Mouse (Mus musculus): ENCODE data around the gene Kctd20. TPM values are rescaled to one million over a fixed set of nuclear protein-coding genes. Genes with fewer than 3 reads are reported as not detected.

Gene Kctd20
- polyA plus RNA-seq, 2 experiments, result 66.6 to 82.9 TPM

DNA sequence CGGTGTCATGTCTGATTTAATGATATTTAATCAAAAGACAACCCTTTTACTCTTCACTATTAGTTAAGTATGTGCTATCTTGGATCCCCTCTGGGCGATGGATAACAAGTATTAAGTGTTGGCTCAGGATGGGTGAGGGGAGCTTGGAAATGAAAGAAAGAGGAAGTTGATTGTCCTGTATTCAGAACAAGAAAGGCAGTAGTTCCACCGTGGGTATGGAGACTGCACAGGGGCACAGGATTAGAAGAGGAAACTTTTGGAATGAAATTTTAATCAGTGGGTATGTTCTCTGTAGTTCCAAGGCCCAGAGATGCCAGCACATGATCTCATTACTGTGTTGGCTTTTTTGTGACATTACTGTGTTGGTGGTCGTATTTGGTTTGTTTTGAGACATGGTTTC is 999 bp upstream of the Kctd20 start:
- H3K4me3 ChIP-seq (replicated peaks; ENCODE audit: low read length), result no peak overlapping the region
- peaks cover 15% of the 10 kb centered on the region for H3K4me1 ChIP-seq (ENCODE audit: control insufficient read depth, insufficient read depth, low read length)
- peaks cover 5% of the 10 kb centered on the region; the same call in 1 of the 2 replicates for H3K9me3 ChIP-seq (ENCODE audit: control insufficient read depth, low read length)
- H3K9ac ChIP-seq (ENCODE audit: low read depth, low read length, severe bottlenecking), result no peak overlapping the region
- H3K27me3 ChIP-seq (ENCODE audit: control insufficient read depth, insufficient read depth, low read length), result no peaks in the 10 kb centered on the region
- no peak for DNase-seq (ENCODE audit: low spot score)
- 82% methylated on average over 4 of the region's 4 CpGs for WGBS
- H3K36me3 ChIP-seq (ENCODE audit: control insufficient read depth, insufficient read depth, low read length), result no peaks in the 10 kb centered on the region
- H3K27ac ChIP-seq (replicated peaks; ENCODE audit: low read depth, low read length), result no peak overlapping the region
- TF ChIP-seq POLR2A (IDR thresholded peaks at IDR 0.05; ENCODE audit: borderline replicate concordance, extremely low read depth, insufficient read depth, insufficient read length), result no peak
- no peak for ATAC-seq (ENCODE audit: low FRiP score, low read depth)
- H3K4me2 ChIP-seq (replicated peaks; ENCODE audit: low read depth, low read length, severe bottlenecking), result no peak overlapping the region

DNA sequence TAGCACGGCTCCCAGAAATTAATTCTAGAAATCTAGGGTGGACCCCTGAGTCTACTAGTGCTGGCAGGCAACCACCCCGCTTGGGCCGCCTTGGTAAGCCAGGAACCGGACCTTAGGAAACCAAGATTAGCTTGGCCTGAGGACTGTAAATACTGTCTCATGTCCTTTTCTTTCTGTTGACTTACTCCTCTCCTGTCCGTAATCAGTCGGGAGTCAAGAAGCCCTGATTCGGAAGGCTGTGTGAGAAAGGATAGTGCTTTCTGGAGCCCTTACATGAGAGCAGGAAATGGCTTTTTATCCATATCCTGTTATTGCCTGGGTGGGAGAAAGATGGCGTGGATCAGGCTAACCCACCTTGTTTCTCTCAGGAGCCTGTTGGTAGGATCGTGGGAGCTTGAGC is 1.5 kb downstream of the Kctd20 start:
- DNase-seq (ENCODE audit: low spot score) (no peak), ATAC-seq (ENCODE audit: low FRiP score, low read depth) (no peak)
- H3K9me3 ChIP-seq (ENCODE audit: control insufficient read depth, low read length), result no peaks in the 10 kb centered on the region
- H3K4me1 ChIP-seq (ENCODE audit: control insufficient read depth, insufficient read depth, low read length), result peaks cover 15% of the 10 kb centered on the region
- H3K27ac ChIP-seq (replicated peaks; ENCODE audit: low read depth, low read length), result peak overlapping the region; percentile 94
- H3K4me2 ChIP-seq (replicated peaks; ENCODE audit: low read depth, low read length, severe bottlenecking), result peak overlapping the region; percentile 84
- 15% methylated on average over 9 of the region's 9 CpGs for WGBS
- H3K36me3 ChIP-seq (ENCODE audit: control insufficient read depth, insufficient read depth, low read length), result peaks cover 9% of the 10 kb centered on the region
- H3K4me3 ChIP-seq (replicated peaks; ENCODE audit: low read length), result peak overlapping the region; percentile 78
- no peaks in the 10 kb centered on the region for H3K27me3 ChIP-seq (ENCODE audit: control insufficient read depth, insufficient read depth, low read length)
- no peak for TF ChIP-seq POLR2A (IDR thresholded peaks at IDR 0.05; ENCODE audit: borderline replicate concordance, extremely low read depth, insufficient read depth, insufficient read length)
- H3K9ac ChIP-seq (ENCODE audit: low read depth, low read length, severe bottlenecking), result peak overlapping the region; percentile 91

DNA sequence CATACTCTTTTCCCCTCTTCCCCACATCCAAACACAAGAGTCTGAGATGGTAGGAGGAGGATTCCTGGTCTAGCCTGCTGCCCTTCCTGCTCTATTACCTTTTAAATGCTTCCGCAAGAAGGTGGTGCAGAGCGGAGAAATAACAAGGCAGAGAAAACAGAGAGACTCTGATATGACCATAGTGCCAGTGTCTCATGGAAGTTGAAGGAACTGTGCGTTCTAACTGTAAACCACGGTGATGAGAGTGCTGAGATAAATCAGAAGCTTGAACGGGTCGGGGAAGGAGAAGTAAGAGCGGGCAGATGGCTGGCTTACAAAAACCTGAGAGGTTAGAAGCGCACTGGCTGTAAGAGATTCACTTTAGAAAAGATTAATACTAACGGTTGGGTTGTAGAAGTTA is 2.7 kb downstream of the Kctd20 start:
- Histone ChIP-seq H3K36me3 (ENCODE audit: control insufficient read depth, insufficient read depth, low read length) (peaks cover 11% of the 10 kb centered on the region), H3K4me3 (replicated peaks; ENCODE audit: low read length) (no peak overlapping the region), H3K4me1 (ENCODE audit: control insufficient read depth, insufficient read depth, low read length) (peaks cover 15% of the 10 kb centered on the region), H3K9me3 (ENCODE audit: control insufficient read depth, low read length) (no peaks in the 10 kb centered on the region), H3K9ac (ENCODE audit: low read depth, low read length, severe bottlenecking) (no peak overlapping the region), H3K27me3 (ENCODE audit: control insufficient read depth, insufficient read depth, low read length) (no peaks in the 10 kb centered on the region), H3K27ac (replicated peaks; ENCODE audit: low read depth, low read length) (no peak overlapping the region), H3K4me2 (replicated peaks; ENCODE audit: low read depth, low read length, severe bottlenecking) (0 out of 2 replicates have a peak overlapping the region, but pooled peaks have one; percentile 84)
- WGBS, result 96% methylated on average over 9 of the region's 9 CpGs
- ATAC-seq (ENCODE audit: low FRiP score, low read depth) (no peak), DNase-seq (ENCODE audit: low spot score) (no peak)
- no peak for TF ChIP-seq POLR2A (IDR thresholded peaks at IDR 0.05; ENCODE audit: borderline replicate concordance, extremely low read depth, insufficient read depth, insufficient read length)

DNA sequence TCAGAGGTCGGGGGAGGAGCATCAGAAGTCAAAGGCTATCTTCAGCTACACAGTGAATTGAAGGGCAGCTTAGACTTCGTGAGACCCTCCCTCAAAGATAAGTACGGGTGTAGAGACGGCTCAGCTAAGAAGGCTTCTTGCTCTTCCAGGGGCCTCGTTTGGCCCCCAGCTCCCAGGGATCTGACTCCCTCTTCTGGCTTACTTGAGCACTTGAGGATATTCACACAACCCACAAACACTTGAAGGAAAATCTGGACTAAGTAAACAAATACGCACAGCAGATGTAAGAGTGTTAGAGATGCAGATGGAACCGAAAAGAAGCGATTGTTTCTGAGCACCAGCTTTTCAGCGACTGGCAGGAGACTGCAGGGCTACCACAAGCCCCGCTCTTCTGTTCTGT is 8.8 kb downstream of the Kctd20 start:
- Histone ChIP-seq H3K36me3 (ENCODE audit: control insufficient read depth, insufficient read depth, low read length) (peaks cover 62% of the 10 kb centered on the region), H3K9ac (ENCODE audit: low read depth, low read length, severe bottlenecking) (no peak overlapping the region), H3K9me3 (ENCODE audit: control insufficient read depth, low read length) (no peaks in the 10 kb centered on the region), H3K4me3 (replicated peaks; ENCODE audit: low read length) (no peak overlapping the region), H3K27ac (replicated peaks; ENCODE audit: low read depth, low read length) (no peak overlapping the region), H3K4me2 (replicated peaks; ENCODE audit: low read depth, low read length, severe bottlenecking) (no peak overlapping the region), H3K4me1 (ENCODE audit: control insufficient read depth, insufficient read depth, low read length) (no peaks in the 10 kb centered on the region), H3K27me3 (ENCODE audit: control insufficient read depth, insufficient read depth, low read length) (no peaks in the 10 kb centered on the region)
- 75% methylated on average over 10 of the region's 10 CpGs for WGBS
- no peak for TF ChIP-seq POLR2A (IDR thresholded peaks at IDR 0.05; ENCODE audit: borderline replicate concordance, extremely low read depth, insufficient read depth, insufficient read length)
- ATAC-seq (ENCODE audit: low FRiP score, low read depth), result no peak
- no peak for DNase-seq (ENCODE audit: low spot score)

DNA sequence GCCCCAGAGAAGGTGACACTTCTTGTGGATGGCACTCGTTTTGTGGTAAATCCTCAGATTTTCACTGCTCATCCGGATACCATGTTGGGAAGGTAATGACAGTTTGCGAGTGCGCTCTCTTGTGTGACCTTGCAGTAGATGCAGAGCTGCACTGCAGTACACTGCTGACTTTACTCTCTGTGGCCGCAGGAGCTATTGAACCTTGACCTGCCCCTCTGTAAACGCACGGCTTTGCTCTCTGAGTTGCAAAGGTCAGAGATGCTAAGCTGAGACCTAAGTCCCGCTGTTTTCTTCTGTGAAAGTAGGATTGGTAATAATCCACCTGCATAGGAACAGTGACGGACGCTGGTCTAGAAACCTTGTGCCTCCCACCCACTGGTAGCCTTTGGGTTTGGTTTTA is 9.8 kb downstream of the Kctd20 start:
- no peak for TF ChIP-seq POLR2A (IDR thresholded peaks at IDR 0.05; ENCODE audit: borderline replicate concordance, extremely low read depth, insufficient read depth, insufficient read length)
- H3K4me3 ChIP-seq (replicated peaks; ENCODE audit: low read length), result no peak overlapping the region
- DNase-seq (ENCODE audit: low spot score) (no peak), ATAC-seq (ENCODE audit: low FRiP score, low read depth) (no peak)
- no peaks in the 10 kb centered on the region for H3K9me3 ChIP-seq (ENCODE audit: control insufficient read depth, low read length)
- peaks cover 71% of the 10 kb centered on the region for H3K36me3 ChIP-seq (ENCODE audit: control insufficient read depth, insufficient read depth, low read length)
- no peaks in the 10 kb centered on the region for H3K4me1 ChIP-seq (ENCODE audit: control insufficient read depth, insufficient read depth, low read length)
- H3K27ac ChIP-seq (replicated peaks; ENCODE audit: low read depth, low read length), result no peak overlapping the region
- 92% methylated on average over 10 of the region's 10 CpGs for WGBS
- H3K9ac ChIP-seq (ENCODE audit: low read depth, low read length, severe bottlenecking), result no peak overlapping the region
- H3K27me3 ChIP-seq (ENCODE audit: control insufficient read depth, insufficient read depth, low read length), result no peaks in the 10 kb centered on the region
- no peak overlapping the region for H3K4me2 ChIP-seq (replicated peaks; ENCODE audit: low read depth, low read length, severe bottlenecking)

Data from limb, embryonic 14.5 days (tissue).